Mouse (Mus musculus) mature B cell (primary cell): Measurements from ENCODE around the gene Tmcc3.

Source experiments
- in situ Hi-C: fragments of 300-500 bp; cut with MboI; formaldehyde crosslinking; loops from 2 replicates; pipeline ENCODE4 v1.14.3; 2019

The Tmcc3 gene

GRCm38 (mm10) chr10:94549511-94550232, 237.9 kb downstream of the Tmcc3 start:
- in situ Hi-C loops = no loop called here

DNA sequence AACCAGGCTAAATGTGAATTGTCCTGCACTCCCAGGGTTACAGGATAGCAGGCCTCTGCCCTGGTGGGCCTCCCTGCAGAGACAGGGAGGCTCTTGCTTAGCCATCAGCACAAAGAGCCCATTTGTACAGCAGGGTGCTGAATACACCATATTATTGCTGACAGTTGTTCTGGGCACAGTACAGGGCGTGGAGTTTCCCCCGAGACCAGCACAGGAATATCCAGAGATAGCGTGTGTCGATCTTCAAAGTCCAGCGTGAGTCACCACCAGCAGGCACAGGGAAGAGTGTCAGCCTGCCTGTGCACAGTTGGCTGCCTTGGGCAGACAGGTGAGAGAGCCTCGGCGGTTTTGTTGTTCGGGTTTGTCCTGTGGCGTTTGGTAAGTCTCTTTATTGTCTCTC, 238.9 kb downstream of the Tmcc3 start:
- in situ Hi-C loops = no loop called here

- in situ Hi-C loops = no loop called here
These were observed 239.3 kb downstream of the Tmcc3 start for GRCm38 (mm10) chr10:94551065-94551464.

DNA sequence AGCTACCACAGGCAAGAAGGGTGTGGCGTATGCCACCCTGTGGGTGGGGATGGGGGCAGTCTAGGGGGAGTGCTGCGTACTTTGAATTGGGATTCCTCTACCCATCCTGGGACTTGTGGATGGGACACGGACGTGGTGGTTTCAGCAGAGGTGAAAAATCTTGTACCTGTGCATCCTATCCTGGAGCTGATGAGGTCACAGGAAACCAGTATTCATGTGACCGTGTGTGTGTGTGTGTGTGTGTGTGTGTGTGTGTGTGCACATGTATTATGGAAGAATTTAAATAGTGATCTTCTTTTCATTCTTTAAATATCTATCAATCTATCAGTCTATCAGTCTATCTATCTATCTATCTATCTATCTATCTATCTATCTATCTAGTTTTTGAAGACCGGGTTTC, 239.8 kb downstream of the Tmcc3 start:
- in situ Hi-C loops = no loop called here

GRCm38 (mm10) chr10:94551924-94552523, 240.3 kb downstream of the Tmcc3 start:
- in situ Hi-C loops = no loop called here

- in situ Hi-C loops = no loop called here
These were observed 243.6 kb downstream of the Tmcc3 start for GRCm38 (mm10) chr10:94555394-94555793.

GRCm38 (mm10) chr10:94557428-94558149, 245.8 kb downstream of the Tmcc3 start:
- in situ Hi-C loops = no loop called here

GRCm38 (mm10) chr10:94558826-94559225, 247.1 kb downstream of the Tmcc3 start:
- in situ Hi-C loops = no loop called here

- in situ Hi-C loops = no loop called here
These were observed 249.6 kb downstream of the Tmcc3 start for GRCm38 (mm10) chr10:94561351-94561750.

- in situ Hi-C loops = no loop called here
These were observed 250.4 kb downstream of the Tmcc3 start for GRCm38 (mm10) chr10:94562188-94562587.

- in situ Hi-C loops = no loop called here
These were observed 251.2 kb downstream of the Tmcc3 start for GRCm38 (mm10) chr10:94562991-94563390.

GRCm38 (mm10) chr10:94565410-94566221, 253.9 kb downstream of the Tmcc3 start:
- in situ Hi-C loops = no loop called here

GRCm38 (mm10) chr10:94566222-94566868, 254.6 kb downstream of the Tmcc3 start:
- in situ Hi-C loops = no loop called here

DNA sequence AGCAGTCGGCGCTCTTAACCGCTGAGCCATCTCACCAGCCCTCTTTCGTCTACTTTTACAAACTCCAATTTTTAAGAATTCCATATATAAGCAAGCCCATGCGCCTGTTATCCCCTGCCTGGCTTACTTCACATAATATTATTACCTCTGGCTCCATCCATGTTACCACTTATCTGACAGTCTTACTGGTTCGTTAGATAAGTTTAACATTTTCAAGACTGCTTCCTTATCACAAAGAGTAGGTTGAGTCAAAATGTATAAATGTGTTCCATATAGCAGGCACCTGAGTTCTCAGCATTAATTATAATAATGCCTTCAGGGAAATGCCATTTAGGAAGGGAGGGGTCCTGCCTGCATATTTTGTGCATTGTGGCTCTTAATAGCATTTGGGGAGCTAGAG, 255.5 kb downstream of the Tmcc3 start:
- in situ Hi-C loops = no loop called here

GRCm38 (mm10) chr10:94567915-94568314, 256.2 kb downstream of the Tmcc3 start:
- in situ Hi-C loops = no loop called here

GRCm38 (mm10) chr10:94568867-94569266, 257.1 kb downstream of the Tmcc3 start:
- in situ Hi-C loops = no loop called here

DNA sequence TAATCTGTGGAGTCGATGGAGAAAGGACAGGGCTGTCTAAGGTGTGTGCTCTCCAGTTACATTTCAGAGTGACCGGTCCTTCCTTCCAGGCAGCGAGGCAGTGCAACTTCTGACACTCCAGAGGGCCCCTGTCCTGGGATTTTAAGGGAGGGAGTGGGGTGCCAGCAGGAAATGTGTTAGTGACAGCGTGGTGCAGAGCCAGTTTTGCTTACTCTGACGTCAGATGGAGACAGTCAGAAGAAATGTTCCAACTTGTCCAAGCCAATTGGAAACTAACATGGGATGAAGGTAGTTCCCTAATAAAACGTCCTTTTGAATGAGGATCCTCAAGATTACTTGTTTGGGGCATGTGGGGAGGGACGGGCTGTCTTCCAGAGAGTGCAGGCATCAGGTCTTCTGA, 258.0 kb downstream of the Tmcc3 start:
- in situ Hi-C loops = no loop called here

DNA sequence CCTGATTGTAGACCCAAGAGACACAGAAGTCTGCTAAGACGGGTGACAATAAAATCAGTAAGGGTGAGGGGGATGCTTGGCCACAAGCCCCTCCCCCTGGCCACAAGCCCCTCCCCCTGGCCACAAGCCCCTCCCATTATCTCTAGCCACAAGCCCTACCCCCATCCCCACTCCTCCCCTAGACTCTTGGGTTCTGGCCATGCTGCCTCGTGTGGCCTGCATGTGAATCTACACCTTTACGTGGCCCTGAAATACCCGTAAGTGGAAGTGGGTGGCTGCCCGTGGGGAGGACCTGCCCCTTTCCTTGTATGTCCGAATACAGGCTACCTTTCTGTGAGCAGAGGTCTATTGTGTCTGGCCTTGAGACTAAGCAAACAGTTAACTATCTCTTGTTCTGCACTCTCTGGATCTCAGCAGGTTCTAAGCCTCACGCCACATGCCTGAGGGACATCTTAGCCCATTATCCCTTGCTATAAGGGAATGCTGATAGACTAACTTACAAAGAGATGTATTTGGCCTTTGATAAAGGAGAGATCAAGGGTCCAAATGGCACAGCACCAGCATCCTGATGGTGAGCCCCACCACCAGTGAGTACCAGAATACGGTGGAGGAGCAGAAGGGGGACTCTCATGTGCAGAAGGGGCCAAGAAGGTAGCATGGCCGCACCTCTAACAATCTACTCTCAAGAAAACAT, 260.3 kb downstream of the Tmcc3 start:
- in situ Hi-C loops = no loop called here

DNA sequence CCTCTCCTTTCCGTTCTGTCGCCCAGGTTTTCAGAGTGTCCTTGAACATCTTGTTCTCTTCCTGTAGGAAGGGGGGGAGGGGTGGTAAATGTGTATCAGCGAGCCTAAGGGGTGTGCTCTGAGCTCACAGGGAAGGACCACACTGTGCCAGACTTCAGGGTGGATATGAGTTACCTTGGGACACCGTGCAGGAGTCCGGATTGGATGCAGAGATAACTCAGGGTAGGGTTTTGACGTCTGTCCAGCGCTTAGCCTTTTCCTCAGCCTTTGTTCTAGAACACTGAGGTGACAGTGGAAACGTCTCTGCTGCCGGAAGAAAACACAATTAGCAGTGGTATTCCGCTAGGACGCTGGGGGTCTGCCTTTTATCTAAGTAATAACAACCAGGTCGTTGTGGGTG, 261.0 kb downstream of the Tmcc3 start:
- in situ Hi-C loops = no loop called here

DNA sequence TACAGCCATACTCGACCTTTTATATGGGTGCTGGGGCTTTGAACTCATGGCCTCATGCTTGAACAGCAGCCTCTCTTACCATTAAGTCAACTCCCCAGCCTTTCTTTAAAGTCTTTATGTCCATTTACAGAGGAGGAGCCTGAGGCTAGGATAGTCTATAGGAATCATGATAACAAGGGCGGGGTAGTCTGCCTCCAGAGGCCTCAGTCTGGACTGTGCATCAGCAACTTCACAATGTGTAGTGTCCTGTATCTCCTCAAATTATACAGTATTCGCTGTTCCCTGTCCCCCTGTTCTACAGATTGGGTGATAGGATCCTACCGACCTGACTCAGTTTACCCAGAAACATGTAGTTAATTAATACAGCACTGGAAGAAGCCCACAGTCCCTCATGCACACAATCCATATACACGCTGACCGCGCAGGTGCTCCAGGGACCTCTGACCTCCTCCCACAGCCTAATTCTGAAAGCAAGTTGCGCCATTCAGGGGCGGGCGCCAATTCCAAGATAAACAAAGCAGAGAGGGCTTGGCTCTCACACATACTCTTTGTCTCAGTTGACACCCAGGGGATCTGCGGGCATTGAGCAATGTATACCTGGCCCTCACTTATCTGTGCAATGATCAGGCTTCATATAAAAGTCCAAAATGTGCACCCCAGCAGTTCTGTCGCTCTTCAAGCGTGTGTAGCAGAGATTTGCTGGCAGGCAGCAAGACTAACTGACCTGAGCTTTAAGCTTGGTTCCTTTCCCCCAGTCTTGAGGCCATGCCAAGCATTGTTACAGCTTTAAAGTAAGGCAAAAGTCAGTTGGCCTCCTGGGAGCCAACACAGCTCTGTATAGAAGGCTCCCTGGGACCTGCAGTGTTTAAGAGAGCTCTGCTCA, 262.9 kb downstream of the Tmcc3 start:
- in situ Hi-C loops = no loop called here
